ENCODE assay signal across 21 mouse cellular contexts in genomic region chr3:138336104-138336754, GRCm38 (mm10). TPM values are rescaled to one million over a fixed set of nuclear protein-coding genes. Genes with fewer than 3 reads are reported as not detected.
DNase-seq lines count a peak whose midpoint lies in the region; ATAC-seq and TF ChIP-seq lines count a peak whose summit lies in the region.
"Had no signal": no experiment of that assay in that cellular context is flagged by ENCODE, and none has a peak within 500 bp of the region (broad histone marks: within the 10 kb centered on the region; RNA-seq: fewer than 3 reads in every experiment).

No protein-coding gene starts in this region.

- peak overlapping the region; percentile 53; the same call in 1 of the 2 replicates for H3K27ac ChIP-seq in heart, embryonic 12.5 days (ENCODE audit: poor library complexity, severe bottlenecking)
- no peak overlapping the region for H3K27ac ChIP-seq in liver, embryonic 14.5 days
- H3K27ac ChIP-seq in stomach, postnatal 0 days (replicated peaks), result no peak overlapping the region
- no peak overlapping the region for H3K27ac ChIP-seq in hindbrain, embryonic 13.5 days
- H3K27ac ChIP-seq: embryonic facial prominence, embryonic 10.5 days; forebrain, embryonic 13.5 days; hindbrain, embryonic 15.5 days; left cerebral cortex, adult 2 months; limb, embryonic 12.5 days; stomach, embryonic 15.5 days had no signal

- no peaks in the 10 kb centered on the region for H3K9me3 ChIP-seq in heart, embryonic 12.5 days (replicated peaks)
- no peaks in the 10 kb centered on the region for H3K9me3 ChIP-seq in liver, embryonic 14.5 days (ENCODE audit: control insufficient read depth, low read length)
- no peaks in the 10 kb centered on the region for H3K9me3 ChIP-seq in stomach, postnatal 0 days (ENCODE audit: control insufficient read depth, low read length)
- H3K9me3 ChIP-seq in hindbrain, embryonic 13.5 days, result no peaks in the 10 kb centered on the region
- H3K9me3 ChIP-seq: embryonic facial prominence, embryonic 10.5 days; forebrain, embryonic 13.5 days; hindbrain, embryonic 15.5 days; limb, embryonic 12.5 days; stomach, embryonic 15.5 days had no signal

- WGBS in heart, embryonic 12.5 days, result 25% methylated on average over 3 of the region's 3 CpGs
- 23% methylated on average over 3 of the region's 3 CpGs for WGBS in liver, embryonic 14.5 days (ENCODE audit: insufficient replicate concordance)
- 65% methylated on average over 3 of the region's 3 CpGs for WGBS in stomach, postnatal 0 days
- WGBS in hindbrain, embryonic 13.5 days, result 74% methylated on average over 3 of the region's 3 CpGs

- peak; percentile 6 for DNase-seq in kidney, adult 9 months
- DNase-seq in kidney, adult 11 months, result no peak
- DNase-seq in R1 (ENCODE audit: low read depth, low spot score), result peak; percentile 9
- DNase-seq in liver, embryonic 14.5 days (ENCODE audit: low read depth in 3 of 3, low spot score in 3 of 3), result no peak
- DNase-seq in stomach, postnatal 0 days (ENCODE audit: low spot score), result no peak
- DNase-seq: adrenal gland, postnatal 36 days; cerebellum, adult 2 months; gastrocnemius, postnatal 36 days; lung, postnatal 10 days; right cerebral cortex, adult 18-20 months had no signal

- H3K36me3 ChIP-seq in heart, embryonic 12.5 days, result no peaks in the 10 kb centered on the region
- H3K36me3 ChIP-seq in liver, embryonic 14.5 days (replicated peaks; ENCODE audit: control insufficient read depth, insufficient read depth, low read depth), result no peaks in the 10 kb centered on the region
- no peaks in the 10 kb centered on the region for H3K36me3 ChIP-seq in stomach, postnatal 0 days (ENCODE audit: control insufficient read depth, insufficient read depth, low read length)
- H3K36me3 ChIP-seq in hindbrain, embryonic 13.5 days, result no peaks in the 10 kb centered on the region
- H3K36me3 ChIP-seq: embryonic facial prominence, embryonic 10.5 days; hindbrain, embryonic 15.5 days; limb, embryonic 12.5 days; stomach, embryonic 15.5 days had no signal

- peak; percentile 71 for ATAC-seq in heart, embryonic 12.5 days (ENCODE audit: insufficient number of reproducible peaks, low FRiP score)
- peak; percentile 35; the same call in 1 of the 2 replicates for ATAC-seq in liver, embryonic 14.5 days (ENCODE audit: insufficient read depth)
- ATAC-seq in stomach, postnatal 0 days (ENCODE audit: low FRiP score, low TSS enrichment), result no peak
- ATAC-seq in hindbrain, embryonic 13.5 days (ENCODE audit: low FRiP score), result no peak
- ATAC-seq: forebrain, embryonic 13.5 days; intestine, embryonic 16.5 days had no signal

- no peak for TF ChIP-seq CTCF in liver, embryonic 14.5 days (IDR thresholded peaks at IDR 0.05; ENCODE audit: low read depth)
- no peak for TF ChIP-seq CTCF in stomach, postnatal 0 days (IDR thresholded peaks at IDR 0.05; ENCODE audit: low read depth)

- no peak overlapping the region for H3K9ac ChIP-seq in heart, embryonic 12.5 days
- no peak overlapping the region for H3K9ac ChIP-seq in liver, embryonic 14.5 days (replicated peaks)
- no peak overlapping the region for H3K9ac ChIP-seq in stomach, postnatal 0 days (ENCODE audit: low read length)
- no peak overlapping the region for H3K9ac ChIP-seq in hindbrain, embryonic 13.5 days
- H3K9ac ChIP-seq: forebrain, embryonic 13.5 days; hindbrain, embryonic 15.5 days; limb, embryonic 12.5 days; stomach, embryonic 15.5 days had no signal

- no peaks in the 10 kb centered on the region for H3K27me3 ChIP-seq in heart, embryonic 12.5 days (replicated peaks)
- no peaks in the 10 kb centered on the region for H3K27me3 ChIP-seq in liver, embryonic 14.5 days (ENCODE audit: control insufficient read depth, insufficient read depth, low read length)
- no peaks in the 10 kb centered on the region for H3K27me3 ChIP-seq in stomach, postnatal 0 days (ENCODE audit: control insufficient read depth, insufficient read depth, low read length)
- no peaks in the 10 kb centered on the region for H3K27me3 ChIP-seq in hindbrain, embryonic 13.5 days
- H3K27me3 ChIP-seq: forebrain, embryonic 13.5 days; hindbrain, embryonic 15.5 days; limb, embryonic 12.5 days; stomach, embryonic 15.5 days had no signal

- no peak overlapping the region for H3K4me3 ChIP-seq in heart, embryonic 12.5 days
- H3K4me3 ChIP-seq in liver, embryonic 14.5 days (ENCODE audit: insufficient read depth in 1 of 2, low read depth in 2 of 2, low read length in 2 of 2), result no peak overlapping the region
- no peak overlapping the region for H3K4me3 ChIP-seq in stomach, postnatal 0 days (ENCODE audit: low read depth, low read length)
- no peak overlapping the region for H3K4me3 ChIP-seq in hindbrain, embryonic 13.5 days
- H3K4me3 ChIP-seq: embryonic facial prominence, embryonic 10.5 days; forebrain, embryonic 13.5 days; hindbrain, embryonic 15.5 days; left cerebral cortex, adult 2 months; limb, embryonic 12.5 days; stomach, embryonic 15.5 days had no signal

- TF ChIP-seq EP300 in liver, embryonic 14.5 days (IDR thresholded peaks at IDR 0.05; ENCODE audit: low read depth), result no peak
- TF ChIP-seq EP300 in stomach, postnatal 0 days (optimal IDR thresholded peaks at IDR 0.05), result no peak

- H3K4me2 ChIP-seq in heart, embryonic 12.5 days, result no peak overlapping the region
- H3K4me2 ChIP-seq in liver, embryonic 14.5 days (ENCODE audit: low read depth), result no peak overlapping the region
- H3K4me2 ChIP-seq in stomach, postnatal 0 days (replicated peaks; ENCODE audit: low read depth), result no peak overlapping the region
- H3K4me2 ChIP-seq in hindbrain, embryonic 13.5 days, result no peak overlapping the region
- H3K4me2 ChIP-seq: forebrain, embryonic 13.5 days; hindbrain, embryonic 15.5 days; limb, embryonic 12.5 days; stomach, embryonic 15.5 days had no signal

- peaks cover 18% of the 10 kb centered on the region for H3K4me1 ChIP-seq in heart, embryonic 12.5 days (replicated peaks)
- no peaks in the 10 kb centered on the region for H3K4me1 ChIP-seq in liver, embryonic 14.5 days (replicated peaks; ENCODE audit: control insufficient read depth in 2 of 2, insufficient read depth in 2 of 2, low read length in 1 of 2)
- H3K4me1 ChIP-seq in stomach, postnatal 0 days (replicated peaks; ENCODE audit: control insufficient read depth, insufficient read depth), result no peaks in the 10 kb centered on the region
- no peaks in the 10 kb centered on the region for H3K4me1 ChIP-seq in hindbrain, embryonic 13.5 days (replicated peaks)
- H3K4me1 ChIP-seq: embryonic facial prominence, embryonic 10.5 days; forebrain, embryonic 13.5 days; hindbrain, embryonic 15.5 days; limb, embryonic 12.5 days; stomach, embryonic 15.5 days had no signal

RNA-seq across cellular contexts. Expression of gene Adh6b, which starts 5.3 kb away (rescaled TPM):
- polyA plus RNA-seq in heart, embryonic 12.5 days (2016; fragmentation: Nextera tagmentation; extraction: Ambion mirVana), result 2.5 and 2.6 TPM in 2 replicates
- 0.12 and 0.13 TPM in 2 replicates for polyA plus RNA-seq in liver, embryonic 14.5 days (2012; rRNA removed)
- polyA plus RNA-seq in liver, embryonic 14.5 days (2014; fragmentation: Nextera tagmentation; extraction: Ambion mirVana), result 0.53 and 0.76 TPM in 2 replicates
- polyA plus RNA-seq in stomach, postnatal 0 days (2015; fragmentation: Nextera tagmentation; extraction: Ambion mirVana), result 0.74 and 0.79 TPM in 2 replicates
- 0.10 and 0.22 TPM in 2 replicates for polyA plus RNA-seq in hindbrain, embryonic 13.5 days (2015; fragmentation: Nextera tagmentation; extraction: Ambion mirVana)
- polyA plus RNA-seq: cerebellum, adult 2 months; hindbrain, embryonic 15.5 days; spleen, adult 2 months had no signal

RNA-seq across cellular contexts. Expression of gene Adh6a, which starts 23.1 kb away (rescaled TPM):
- not detected in 2 replicates for polyA plus RNA-seq in heart, embryonic 12.5 days (2016; fragmentation: Nextera tagmentation; extraction: Ambion mirVana)
- not detected in 2 replicates for polyA plus RNA-seq in liver, embryonic 14.5 days (2012; rRNA removed)
- polyA plus RNA-seq in liver, embryonic 14.5 days (2014; fragmentation: Nextera tagmentation; extraction: Ambion mirVana), result not detected in 2 replicates
- polyA plus RNA-seq in stomach, postnatal 0 days (2015; fragmentation: Nextera tagmentation; extraction: Ambion mirVana), result 32.6 and 47.0 TPM in 2 replicates
- polyA plus RNA-seq in hindbrain, embryonic 13.5 days (2015; fragmentation: Nextera tagmentation; extraction: Ambion mirVana), result not detected in 2 replicates
- polyA plus RNA-seq: cerebellum, adult 2 months; embryonic facial prominence, embryonic 10.5 days; forebrain, embryonic 13.5 days; hindbrain, embryonic 15.5 days; limb, embryonic 12.5 days; midbrain, postnatal 0 days; spleen, adult 2 months had no signal

Comparison
In these comparisons a context has a peak if more than half of its experiments do, and no peak if none do; other contexts are left out.
1. DNase-seq: peak in kidney, adult 9 months (single experiment) and R1 (single experiment); none in kidney, adult 11 months (single experiment), liver, embryonic 14.5 days (0 of 3) and stomach, postnatal 0 days (single experiment).
2. ATAC-seq: peak in heart, embryonic 12.5 days (single experiment) and liver, embryonic 14.5 days (single experiment); none in stomach, postnatal 0 days (single experiment) and hindbrain, embryonic 13.5 days (single experiment).
3. RNA of gene Adh6a, which starts 23.1 kb away (polyA plus RNA-seq): 32.6 to 47.0 TPM in stomach, postnatal 0 days; not detected in heart, embryonic 12.5 days, not detected in liver, embryonic 14.5 days and not detected in hindbrain, embryonic 13.5 days; every median in the first group is over 10 times any median in the second.